Mouse (Mus musculus) stomach, postnatal 0 days (tissue): Measurements from ENCODE around the gene Smad9. TPM values are rescaled to one million over a fixed set of nuclear protein-coding genes. Genes with fewer than 3 reads are reported as not detected.

Experiments used
- ATAC-seq: fragments of 200-750 bp; cut with Nextera tagmentation; 2 replicates; pipeline ENCODE4 v1.8.0; 2017; ENCODE audit not compliant: low FRiP score, low TSS enrichment
- DNase-seq: peaks from one replicate; pipeline ENCODE4 v3.0.0-alpha.2; 2016; ENCODE audit warnings: low spot score
- H3K27ac ChIP-seq: fragments of 300-500 bp; sonication (generic); replicated peaks from 2 replicates; pipeline ENCODE4 v1.5.1; 2014; ENCODE audit warnings: mild to moderate bottlenecking, control low read depth
- H3K27me3 ChIP-seq: fragments of 300-500 bp; sonication (generic); 2 replicates; pipeline ENCODE4 v1.6.1; 2014; ENCODE audit warnings: low read length; ENCODE audit not compliant: control insufficient read depth, insufficient read depth
- H3K36me3 ChIP-seq: fragments of 300-500 bp; sonication (generic); 2 replicates; pipeline ENCODE4 v1.6.1; 2014; ENCODE audit warnings: low read length, mixed read lengths; ENCODE audit not compliant: control insufficient read depth, insufficient read depth
- H3K4me1 ChIP-seq: fragments of 300-500 bp; sonication (generic); replicated peaks from 2 replicates; pipeline ENCODE4 v1.6.1; 2014; ENCODE audit warnings: antibody characterized with exemption; ENCODE audit not compliant: control insufficient read depth, insufficient read depth
- H3K4me2 ChIP-seq: fragments of 300-500 bp; sonication (generic); replicated peaks from 2 replicates; pipeline ENCODE4 v1.6.1; 2014; ENCODE audit warnings: low read depth, mild to moderate bottlenecking, control low read depth, moderate library complexity
- H3K4me3 ChIP-seq: fragments of 300-500 bp; sonication (generic); 2 replicates; pipeline ENCODE4 v1.5.1; 2014; ENCODE audit warnings: low read depth, low read length, control low read depth
- H3K9ac ChIP-seq: fragments of 300-500 bp; sonication (generic); 2 replicates; pipeline ENCODE4 v1.6.1; 2014; ENCODE audit warnings: mild to moderate bottlenecking, low read length, control low read depth, mixed read lengths
- H3K9me3 ChIP-seq: fragments of 300-500 bp; sonication (generic); 2 replicates; pipeline ENCODE4 v1.6.1; 2016; ENCODE audit warnings: low read length; ENCODE audit not compliant: control insufficient read depth
- CTCF ChIP-seq: IDR thresholded peaks from 2 replicates; pipeline ENCODE4 v1.5.1; 2016; ENCODE audit warnings: antibody characterized with exemption, low read depth, mild to moderate bottlenecking, moderate library complexity
- EP300 ChIP-seq: optimal IDR thresholded peaks from 2 replicates; pipeline ENCODE3; 2016; ENCODE audit warnings: antibody characterized with exemption
- WGBS: fragments of 180-500 bp; shearing (Covaris S2); extraction: QIAGEN DNeasy Blood & Tissue Kit; methylation state at CpG from one replicate; pipeline ENCODE4 v1.1.7; 2014; 5-methylcytosine and 5-hydroxymethylcytosine counted together
- polyA plus RNA-seq: library from polyadenylated mRNA; unstranded; fragments of >200 nt; fragmentation: Nextera tagmentation; extraction: Ambion mirVana; gene quantifications from 2 replicates; pipeline ENCODE4 v1.2.1, GENCODE M21; 2015

Smad9 gene
- polyA plus RNA-seq, 1 experiment from 2014 or later = 0.56 TPM

DNA sequence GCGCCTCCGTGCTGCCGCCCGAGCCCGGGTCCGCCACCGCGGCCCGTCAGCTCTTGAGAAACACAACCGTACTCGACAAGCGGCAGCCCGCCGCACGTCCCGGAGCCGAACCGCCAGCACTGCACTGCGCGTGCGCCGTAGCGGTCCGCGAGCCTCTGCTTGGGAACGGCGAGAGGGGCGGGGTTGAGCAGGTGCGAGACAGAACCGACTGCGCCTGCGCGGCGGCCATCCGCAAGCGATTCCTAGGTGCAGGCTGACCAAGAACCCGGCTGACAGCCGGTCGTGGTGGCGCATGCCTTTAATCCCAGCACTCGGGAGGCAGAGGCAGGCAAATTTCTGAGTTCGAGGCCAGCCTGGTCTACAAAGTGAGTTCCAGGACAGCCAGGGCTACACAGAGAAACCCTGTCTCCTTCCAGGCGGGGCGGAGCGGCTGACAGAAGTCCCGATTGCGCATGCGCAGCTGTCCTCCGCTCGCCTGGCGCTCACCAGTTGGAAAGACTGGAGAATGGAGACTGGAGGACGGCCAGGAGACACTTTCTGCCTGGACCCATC, 52.4 kb downstream of the Smad9 start, which contains the start of gene Rfxap:
Rfxap (minus strand) TSS at position 126 of the 552 bp plus-strand sequence.
- DNase-seq (peak; percentile 97), ATAC-seq (peak; percentile 96)
- H3K27ac ChIP-seq = peak within 1 kb of the TSS; percentile 94
- no peak for TF ChIP-seq CTCF
- TF ChIP-seq EP300 = no peak
- H3K4me2 ChIP-seq = peak within 1 kb of the TSS; percentile 98
- WGBS = under 1% methylated on average over 48 of the region's 52 CpGs
- no peaks in the 10 kb centered on the region for H3K27me3 ChIP-seq
- no peaks in the 10 kb centered on the region for H3K9me3 ChIP-seq
- peak within 1 kb of the TSS; percentile 89 for H3K4me3 ChIP-seq
- H3K9ac ChIP-seq = peak within 1 kb of the TSS; percentile 88
- H3K4me1 ChIP-seq = no peaks in the 10 kb centered on the region
- peaks cover 6% of the 10 kb centered on the region; the same call in 1 of the 2 replicates for H3K36me3 ChIP-seq

DNA sequence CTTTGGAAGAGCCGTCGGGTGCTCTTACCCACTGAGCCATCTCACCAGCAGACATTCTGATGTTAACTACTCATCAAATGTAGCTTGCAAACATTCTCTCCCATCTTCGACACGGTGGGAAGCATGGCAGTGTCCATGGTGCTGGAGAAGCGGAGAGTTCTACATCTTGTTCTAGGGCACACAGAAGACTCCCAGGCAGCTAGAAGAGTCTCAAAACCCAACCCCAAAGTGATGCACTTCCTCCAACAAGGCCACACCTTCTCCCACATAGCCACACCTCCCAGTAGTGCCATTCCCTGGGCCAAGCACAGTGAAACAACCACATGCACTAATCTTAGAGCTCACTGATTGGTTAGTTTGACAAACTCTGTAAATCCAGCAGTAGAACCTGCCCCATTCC, 53.7 kb downstream of the Smad9 start:
- Histone ChIP-seq H3K4me3 (no peak overlapping the region), H3K36me3 (no peaks in the 10 kb centered on the region), H3K27me3 (no peaks in the 10 kb centered on the region), H3K9me3 (no peaks in the 10 kb centered on the region), H3K4me1 (no peaks in the 10 kb centered on the region), H3K9ac (no peak overlapping the region), H3K27ac (no peak overlapping the region), H3K4me2 (no peak overlapping the region)
- no peak for ATAC-seq
- 54% methylated on average over 5 of the region's 5 CpGs for WGBS
- TF ChIP-seq EP300 (no peak), CTCF (no peak)
- DNase-seq = no peak

DNA sequence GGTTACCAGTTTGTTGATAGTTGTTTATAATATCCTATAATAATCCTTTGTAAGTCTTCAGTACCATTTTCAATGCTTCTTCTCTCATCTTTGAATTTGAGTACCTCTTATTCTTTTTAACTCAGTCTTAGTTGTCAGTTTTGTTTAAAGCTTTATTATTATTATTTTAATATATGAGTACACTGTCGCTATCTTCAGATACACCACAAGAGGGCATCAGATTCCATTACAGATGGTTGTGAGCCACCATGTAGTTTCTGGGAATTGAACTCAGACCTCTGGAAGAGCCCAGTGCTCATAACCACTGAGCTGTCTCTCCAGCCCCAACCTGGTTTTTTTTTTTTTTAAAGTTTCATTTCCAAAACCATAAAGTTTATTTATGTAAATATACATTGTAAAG, 56.2 kb downstream of the Smad9 start:
- WGBS = 47% methylated on average over 1 of the region's 1 CpGs
- DNase-seq = no peak
- no peak overlapping the region for H3K4me3 ChIP-seq
- H3K9ac ChIP-seq = no peak overlapping the region
- no peak overlapping the region for H3K4me2 ChIP-seq
- no peaks in the 10 kb centered on the region for H3K9me3 ChIP-seq
- no peaks in the 10 kb centered on the region for H3K4me1 ChIP-seq
- TF ChIP-seq EP300 = no peak
- peak; percentile 48 for TF ChIP-seq CTCF
- H3K27me3 ChIP-seq = no peaks in the 10 kb centered on the region
- no peak overlapping the region for H3K27ac ChIP-seq
- no peak for ATAC-seq
- H3K36me3 ChIP-seq = no peaks in the 10 kb centered on the region

DNA sequence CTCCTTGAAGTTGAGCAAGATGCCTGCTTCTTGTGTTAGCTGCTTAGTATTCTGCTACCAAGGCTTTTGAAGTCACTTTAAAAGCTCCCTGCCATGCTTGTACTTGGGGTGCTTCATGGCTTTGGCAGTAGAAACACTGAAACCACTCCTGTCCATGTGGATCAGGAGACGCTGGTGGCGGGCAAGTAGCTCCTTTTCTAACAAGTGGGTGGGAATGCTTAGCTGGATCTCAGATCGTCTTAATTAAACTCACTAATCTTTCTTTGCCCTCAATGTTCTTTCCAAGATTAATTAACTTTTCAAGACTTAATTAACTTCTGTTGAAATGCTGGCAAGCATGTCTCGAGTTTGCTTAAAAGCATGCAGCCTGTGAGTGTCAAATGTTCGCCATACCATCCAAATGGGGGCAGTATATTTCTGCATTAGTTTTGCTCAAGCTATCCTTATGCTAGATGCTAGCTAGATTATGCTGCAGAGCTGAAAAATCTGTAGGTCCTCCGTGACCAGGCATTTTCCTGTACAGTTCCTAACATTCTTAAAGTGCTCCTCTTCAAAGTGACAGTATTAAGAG, 58.1 kb downstream of the Smad9 start:
- no peaks in the 10 kb centered on the region for H3K27me3 ChIP-seq
- WGBS = 67% methylated on average over 6 of the region's 6 CpGs
- H3K4me1 ChIP-seq = no peaks in the 10 kb centered on the region
- no peak for DNase-seq
- H3K36me3 ChIP-seq = no peaks in the 10 kb centered on the region
- no peak for ATAC-seq
- no peak overlapping the region for H3K4me2 ChIP-seq
- no peak overlapping the region for H3K27ac ChIP-seq
- no peak overlapping the region for H3K4me3 ChIP-seq
- TF ChIP-seq CTCF (0 out of 2 replicates have a peak, but pooled peaks have one; percentile 8), EP300 (no peak)
- no peak overlapping the region for H3K9ac ChIP-seq
- H3K9me3 ChIP-seq = no peaks in the 10 kb centered on the region

DNA sequence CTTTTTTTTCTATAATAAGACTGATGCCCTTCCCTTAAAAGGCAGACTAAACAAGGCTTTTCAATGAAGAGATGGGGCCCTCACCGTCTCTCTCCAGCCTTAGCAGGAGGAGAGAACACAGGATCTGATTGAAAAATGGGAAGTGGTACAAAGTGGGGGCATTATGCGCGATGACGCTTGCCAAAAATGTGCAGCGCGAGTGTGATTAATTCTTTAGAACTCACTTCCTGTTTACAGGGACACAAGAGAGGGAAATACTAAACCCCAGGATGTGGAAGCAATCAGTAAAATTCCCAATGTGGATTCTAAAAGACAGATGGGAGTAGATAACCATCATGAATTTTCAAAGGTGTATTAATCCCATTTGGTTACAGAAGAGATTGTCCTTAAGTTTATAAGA, 59.2 kb downstream of the Smad9 start:
- H3K4me3 ChIP-seq = no peak overlapping the region
- TF ChIP-seq EP300 (no peak), CTCF (no peak)
- H3K27me3 ChIP-seq = no peaks in the 10 kb centered on the region
- no peaks in the 10 kb centered on the region for H3K4me1 ChIP-seq
- H3K9me3 ChIP-seq = no peaks in the 10 kb centered on the region
- no peak overlapping the region for H3K27ac ChIP-seq
- no peaks in the 10 kb centered on the region for H3K36me3 ChIP-seq
- no peak overlapping the region for H3K4me2 ChIP-seq
- ATAC-seq = no peak
- H3K9ac ChIP-seq = no peak overlapping the region
- DNase-seq = no peak
- 61% methylated on average over 6 of the region's 6 CpGs for WGBS

DNA sequence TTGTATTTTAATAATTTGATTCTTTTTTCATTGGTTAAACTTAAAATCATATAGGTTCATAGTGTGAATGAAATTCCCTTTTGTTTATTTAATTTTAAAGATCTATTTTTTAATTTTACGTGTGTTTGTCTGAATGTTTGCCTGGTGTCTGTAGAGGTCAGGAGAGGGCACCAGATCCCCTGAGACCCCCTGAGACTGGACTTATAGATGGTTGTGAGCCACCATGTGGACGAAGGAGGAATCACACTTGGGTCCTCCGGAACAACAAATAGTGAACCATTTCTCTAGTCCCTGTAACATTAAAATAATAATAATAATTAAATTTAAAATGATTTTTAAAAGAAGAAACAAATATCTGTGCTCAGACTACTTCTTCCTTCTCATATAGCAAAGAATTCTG, 59.9 kb downstream of the Smad9 start:
- Histone ChIP-seq H3K4me3 (no peak overlapping the region), H3K36me3 (no peaks in the 10 kb centered on the region), H3K9ac (no peak overlapping the region), H3K27me3 (no peaks in the 10 kb centered on the region), H3K27ac (no peak overlapping the region), H3K4me1 (no peaks in the 10 kb centered on the region), H3K4me2 (no peak overlapping the region), H3K9me3 (no peaks in the 10 kb centered on the region)
- DNase-seq (peak; percentile 50), ATAC-seq (no peak)
- no peak for TF ChIP-seq EP300
- peak; percentile 90 for TF ChIP-seq CTCF
- 20% methylated on average over 3 of the region's 3 CpGs for WGBS
